9 mouse cellular contexts compared by ENCODE assay signal in the genomic region with DNA sequence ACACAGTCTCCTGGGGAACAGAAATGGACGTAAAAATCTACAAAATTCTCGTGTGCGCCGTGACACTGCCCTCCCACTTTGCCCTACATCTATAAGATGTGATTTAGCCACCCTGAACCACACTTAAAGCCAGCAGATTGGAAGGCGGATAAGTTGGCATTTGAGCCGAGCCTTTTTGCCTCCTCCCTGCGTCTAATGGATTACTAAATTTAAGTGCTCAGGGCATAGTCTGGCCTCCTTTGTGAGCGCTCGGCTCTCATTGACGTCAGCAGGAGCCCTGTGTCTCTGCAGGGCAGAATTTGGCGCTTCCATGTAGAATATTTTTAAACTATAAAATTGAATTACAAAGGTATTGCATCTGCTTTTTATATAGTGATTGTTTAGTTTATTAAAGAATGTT.
A peak's percentile ranks its signal among the peaks of the same experiment; 100 is the strongest.
DNase-seq lines count a peak whose midpoint lies in the region; ATAC-seq and TF ChIP-seq lines count a peak whose summit lies in the region.
"Had no signal": no experiment of that assay in that cellular context is flagged by ENCODE, and none has a peak within 500 bp of the region (broad histone marks: within the 10 kb centered on the region; RNA-seq: fewer than 3 reads in every experiment).

No protein-coding gene starts in this region.

- TF ChIP-seq POLR2A in cerebellum, adult 2 months (IDR thresholded peaks at IDR 0.05; ENCODE audit: borderline replicate concordance, insufficient read depth, low read length): no peak
- no peak for TF ChIP-seq POLR2A in kidney, adult 2 months (IDR thresholded peaks at IDR 0.05; ENCODE audit: low read depth, low read length)

- no peak for TF ChIP-seq CTCF in cerebellum, adult 2 months (IDR thresholded peaks at IDR 0.05; ENCODE audit: borderline replicate concordance, insufficient read depth, low read depth, low read length)
- TF ChIP-seq CTCF in kidney, adult 2 months (conservative IDR thresholded peaks at IDR 0.05; ENCODE audit: insufficient read depth, insufficient read length, low read depth, low read length): no peak
- TF ChIP-seq CTCF in midbrain, postnatal 0 days (IDR thresholded peaks at IDR 0.05): no peak

- no peaks in the 10 kb centered on the region for H3K27me3 ChIP-seq in cerebellum, adult 2 months (ENCODE audit: control insufficient read depth, insufficient read depth, low read length)
- no peaks in the 10 kb centered on the region for H3K27me3 ChIP-seq in kidney, adult 2 months (replicated peaks; ENCODE audit: control insufficient read depth, insufficient read depth, low read length)
- no peaks in the 10 kb centered on the region for H3K27me3 ChIP-seq in midbrain, postnatal 0 days (ENCODE audit: insufficient read depth, low read length)
- H3K27me3 ChIP-seq in hindbrain, embryonic 11.5 days (ENCODE audit: control insufficient read depth, insufficient read depth, low read length): no peaks in the 10 kb centered on the region
- H3K27me3 ChIP-seq in heart, embryonic 10.5 days (ENCODE audit: insufficient read depth, poor library complexity, severe bottlenecking): no peaks in the 10 kb centered on the region
- H3K27me3 ChIP-seq: neural tube, embryonic 13.5 days had no signal

- DNase-seq in heart, adult 11 months: peak; percentile 87
- DNase-seq in heart, adult 18-20 months: no peak
- DNase-seq in cerebellum, adult 2 months: peak; percentile 72 to 90
- DNase-seq in kidney, adult 2 months: peak; percentile 67
- DNase-seq in midbrain, postnatal 0 days (ENCODE audit: low spot score): peak; percentile 37
- DNase-seq in hindbrain, embryonic 11.5 days (ENCODE audit: low spot score): no peak
- no peak for DNase-seq in testis, postnatal 14 days (ENCODE audit: low spot score)
- DNase-seq in heart, embryonic 10.5 days (ENCODE audit: low spot score): no peak

- ATAC-seq in midbrain, postnatal 0 days (ENCODE audit: low FRiP score): no peak
- ATAC-seq in hindbrain, embryonic 11.5 days (ENCODE audit: low FRiP score): no peak

- H3K4me2 ChIP-seq in midbrain, postnatal 0 days (ENCODE audit: low read depth, low read length, poor library complexity, severe bottlenecking): no peak overlapping the region
- no peak overlapping the region for H3K4me2 ChIP-seq in hindbrain, embryonic 11.5 days (replicated peaks; ENCODE audit: low read depth, low read length)
- H3K4me2 ChIP-seq: neural tube, embryonic 13.5 days had no signal

- 12% methylated on average over 11 of the region's 11 CpGs for WGBS in cerebellum, adult 2 months
- WGBS in kidney, adult 2 months: 34% methylated on average over 11 of the region's 11 CpGs
- WGBS in midbrain, postnatal 0 days: 27% methylated on average over 11 of the region's 11 CpGs
- WGBS in hindbrain, embryonic 11.5 days: 59% methylated on average over 11 of the region's 11 CpGs
- 62% methylated on average over 11 of the region's 11 CpGs for WGBS in heart, embryonic 10.5 days

- no peaks in the 10 kb centered on the region for H3K36me3 ChIP-seq in kidney, adult 2 months (ENCODE audit: control insufficient read depth, insufficient read depth, low read length)
- no peaks in the 10 kb centered on the region for H3K36me3 ChIP-seq in midbrain, postnatal 0 days (ENCODE audit: insufficient read depth, low read length)
- H3K36me3 ChIP-seq in hindbrain, embryonic 11.5 days (ENCODE audit: control insufficient read depth, insufficient read depth, low read length): no peaks in the 10 kb centered on the region
- H3K36me3 ChIP-seq in heart, embryonic 10.5 days: no peaks in the 10 kb centered on the region
- H3K36me3 ChIP-seq: neural tube, embryonic 13.5 days had no signal

- no peak overlapping the region; the same call in 1 of the 2 replicates for H3K27ac ChIP-seq in cerebellum, adult 2 months (ENCODE audit: insufficient read depth, low read length)
- no peak overlapping the region for H3K27ac ChIP-seq in kidney, adult 2 months (ENCODE audit: insufficient read depth, low read depth, low read length)
- no peak overlapping the region for H3K27ac ChIP-seq in midbrain, postnatal 0 days (ENCODE audit: low read depth, low read length)
- H3K27ac ChIP-seq in hindbrain, embryonic 11.5 days (ENCODE audit: low read depth, low read length): no peak overlapping the region
- no peak overlapping the region for H3K27ac ChIP-seq in heart, embryonic 10.5 days
- H3K27ac ChIP-seq: neural tube, embryonic 13.5 days had no signal

- peaks cover 10% of the 10 kb centered on the region for H3K4me1 ChIP-seq in cerebellum, adult 2 months (ENCODE audit: control insufficient read depth, insufficient read depth, low read length)
- H3K4me1 ChIP-seq in kidney, adult 2 months (ENCODE audit: control insufficient read depth, insufficient read depth, low read length): no peaks in the 10 kb centered on the region
- no peaks in the 10 kb centered on the region for H3K4me1 ChIP-seq in midbrain, postnatal 0 days (ENCODE audit: insufficient read depth, low read length)
- H3K4me1 ChIP-seq in hindbrain, embryonic 11.5 days (replicated peaks; ENCODE audit: control insufficient read depth, insufficient read depth, low read length): no peaks in the 10 kb centered on the region
- no peaks in the 10 kb centered on the region for H3K4me1 ChIP-seq in heart, embryonic 10.5 days

- H3K9me3 ChIP-seq in midbrain, postnatal 0 days (ENCODE audit: low read length): no peaks in the 10 kb centered on the region
- H3K9me3 ChIP-seq in hindbrain, embryonic 11.5 days (ENCODE audit: control insufficient read depth, low read length): no peaks in the 10 kb centered on the region
- H3K9me3 ChIP-seq in heart, embryonic 10.5 days: no peaks in the 10 kb centered on the region
- H3K9me3 ChIP-seq: neural tube, embryonic 13.5 days had no signal

- H3K4me3 ChIP-seq in cerebellum, adult 2 months (replicated peaks; ENCODE audit: insufficient read depth, low read depth, low read length): no peak overlapping the region
- no peak overlapping the region for H3K4me3 ChIP-seq in kidney, adult 2 months (ENCODE audit: insufficient read depth, low read depth, low read length)
- no peak overlapping the region for H3K4me3 ChIP-seq in midbrain, postnatal 0 days (ENCODE audit: low read depth, low read length)
- no peak overlapping the region for H3K4me3 ChIP-seq in hindbrain, embryonic 11.5 days (ENCODE audit: low read depth, low read length)
- H3K4me3 ChIP-seq in heart, embryonic 10.5 days: no peak overlapping the region
- H3K4me3 ChIP-seq: neural tube, embryonic 13.5 days had no signal

- no peak overlapping the region for H3K9ac ChIP-seq in midbrain, postnatal 0 days (replicated peaks; ENCODE audit: low read length, poor library complexity, severe bottlenecking)
- no peak overlapping the region for H3K9ac ChIP-seq in hindbrain, embryonic 11.5 days (ENCODE audit: low read depth, low read length)
- H3K9ac ChIP-seq: neural tube, embryonic 13.5 days had no signal

Comparison
In these comparisons a context has a peak if more than half of its experiments do, and no peak if none do; other contexts are left out.
1. DNase-seq: peak in heart, adult 11 months (single experiment), cerebellum, adult 2 months (2 of 2), kidney, adult 2 months (single experiment) and midbrain, postnatal 0 days (single experiment); none in heart, adult 18-20 months (0 of 2), hindbrain, embryonic 11.5 days (single experiment), testis, postnatal 14 days (single experiment) and heart, embryonic 10.5 days (single experiment).